Mouse (Mus musculus): ENCODE measurements around the gene Lrrc1. TPM values are rescaled to one million over a fixed set of nuclear protein-coding genes. Genes with fewer than 3 reads are reported as not detected.

Gene Lrrc1
- total and polyA plus RNA-seq, 2 experiments from 2014 or later, result 4.6 to 38.6 TPM

DNA sequence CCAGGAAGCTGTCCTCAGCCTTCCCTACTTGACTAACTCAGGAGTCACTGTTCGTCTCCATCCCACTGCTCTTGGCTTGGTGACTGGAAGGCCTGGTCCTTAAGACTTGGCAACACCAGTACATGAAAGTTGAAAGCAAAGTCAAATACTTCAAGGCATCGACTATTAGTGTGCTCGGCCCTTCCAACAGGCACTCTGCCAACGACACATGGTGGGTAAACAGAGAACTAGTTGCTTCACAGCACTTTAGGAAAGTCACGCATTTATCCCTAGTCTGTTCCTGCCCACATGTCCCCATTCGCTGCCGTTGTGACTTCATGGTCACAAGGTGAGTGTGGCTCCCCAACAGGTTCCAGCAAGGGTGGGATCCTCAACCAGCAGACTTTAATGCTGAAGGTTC, 57.2 kb downstream of the Lrrc1 start:
- H3K9ac ChIP-seq (replicated peaks; ENCODE audit: low read length, poor library complexity, severe bottlenecking), result no peak overlapping the region
- H3K4me3 ChIP-seq (ENCODE audit: low read depth, low read length), result no peak overlapping the region
- H3K27ac ChIP-seq (ENCODE audit: low read depth, low read length), result no peak overlapping the region
- H3K36me3 ChIP-seq (ENCODE audit: insufficient read depth, low read length), result no peaks in the 10 kb centered on the region
- H3K4me2 ChIP-seq (ENCODE audit: low read depth, low read length, poor library complexity, severe bottlenecking), result no peak overlapping the region
- ATAC-seq (ENCODE audit: low FRiP score), result no peak
- no peaks in the 10 kb centered on the region for H3K27me3 ChIP-seq (ENCODE audit: insufficient read depth, low read length)
- H3K4me1 ChIP-seq (ENCODE audit: insufficient read depth, low read length), result no peaks in the 10 kb centered on the region
- no peaks in the 10 kb centered on the region for H3K9me3 ChIP-seq (ENCODE audit: low read length)
- TF ChIP-seq CTCF (IDR thresholded peaks at IDR 0.05), result no peak
- 92% methylated on average over 7 of the region's 7 CpGs for WGBS
- no peak for DNase-seq (ENCODE audit: low spot score)

DNA sequence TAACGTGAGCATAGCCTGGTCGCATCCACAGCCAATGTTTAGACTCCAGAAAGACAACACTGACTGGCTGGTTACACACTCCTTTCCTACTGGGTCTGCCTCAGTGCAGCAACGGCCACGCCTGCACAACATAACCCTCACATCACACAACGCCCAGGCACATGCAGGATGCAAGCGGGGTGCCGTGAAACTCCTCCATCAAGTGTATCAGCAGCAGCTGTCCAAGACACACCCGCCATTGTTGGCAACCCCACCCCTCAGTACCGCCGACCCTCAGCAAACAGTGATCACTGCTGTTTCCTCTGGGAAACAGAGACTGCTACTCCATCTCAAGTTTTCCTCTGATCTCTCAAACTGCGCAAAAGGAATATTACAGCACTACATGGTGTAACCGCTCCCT, 58.8 kb downstream of the Lrrc1 start:
- TF ChIP-seq CTCF (IDR thresholded peaks at IDR 0.05), result no peak
- Histone ChIP-seq H3K4me1 (ENCODE audit: insufficient read depth, low read length) (no peaks in the 10 kb centered on the region), H3K9me3 (ENCODE audit: low read length) (no peaks in the 10 kb centered on the region), H3K4me2 (ENCODE audit: low read depth, low read length, poor library complexity, severe bottlenecking) (no peak overlapping the region), H3K27ac (ENCODE audit: low read depth, low read length) (no peak overlapping the region), H3K9ac (replicated peaks; ENCODE audit: low read length, poor library complexity, severe bottlenecking) (no peak overlapping the region), H3K4me3 (ENCODE audit: low read depth, low read length) (no peak overlapping the region), H3K27me3 (ENCODE audit: insufficient read depth, low read length) (no peaks in the 10 kb centered on the region), H3K36me3 (ENCODE audit: insufficient read depth, low read length) (no peaks in the 10 kb centered on the region)
- 83% methylated on average over 12 of the region's 12 CpGs for WGBS
- ATAC-seq (ENCODE audit: low FRiP score), result no peak
- DNase-seq (ENCODE audit: low spot score), result no peak

DNA sequence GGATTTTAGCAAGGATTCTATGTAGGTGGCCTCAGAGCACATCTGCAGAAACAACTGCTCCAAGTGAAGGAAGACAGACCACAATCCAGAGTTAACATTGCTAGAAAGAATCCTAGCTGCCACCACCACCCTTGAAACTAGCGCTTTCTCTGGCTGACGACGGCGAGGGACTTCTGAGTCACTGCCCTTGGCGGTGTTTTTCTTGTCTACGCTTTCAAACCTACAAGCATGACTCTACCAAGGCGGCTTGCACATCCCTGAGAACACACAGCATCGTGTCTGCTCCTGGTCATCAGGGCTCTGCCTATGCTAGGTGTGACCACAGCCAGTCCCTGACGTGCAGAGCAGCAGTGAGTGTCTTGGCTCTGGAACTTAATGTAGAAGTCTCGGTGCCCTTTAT, 59.9 kb downstream of the Lrrc1 start:
- TF ChIP-seq CTCF (IDR thresholded peaks at IDR 0.05), result no peak
- WGBS, result 96% methylated on average over 10 of the region's 10 CpGs
- H3K4me1 ChIP-seq (ENCODE audit: insufficient read depth, low read length), result no peaks in the 10 kb centered on the region; the same call in 1 of the 2 replicates
- no peaks in the 10 kb centered on the region for H3K36me3 ChIP-seq (ENCODE audit: insufficient read depth, low read length)
- no peak overlapping the region for H3K4me2 ChIP-seq (ENCODE audit: low read depth, low read length, poor library complexity, severe bottlenecking)
- ATAC-seq (ENCODE audit: low FRiP score) (no peak), DNase-seq (ENCODE audit: low spot score) (no peak)
- no peak overlapping the region for H3K4me3 ChIP-seq (ENCODE audit: low read depth, low read length)
- no peaks in the 10 kb centered on the region for H3K9me3 ChIP-seq (ENCODE audit: low read length)
- H3K27ac ChIP-seq (ENCODE audit: low read depth, low read length), result no peak overlapping the region
- no peaks in the 10 kb centered on the region for H3K27me3 ChIP-seq (ENCODE audit: insufficient read depth, low read length)
- no peak overlapping the region for H3K9ac ChIP-seq (replicated peaks; ENCODE audit: low read length, poor library complexity, severe bottlenecking)

DNA sequence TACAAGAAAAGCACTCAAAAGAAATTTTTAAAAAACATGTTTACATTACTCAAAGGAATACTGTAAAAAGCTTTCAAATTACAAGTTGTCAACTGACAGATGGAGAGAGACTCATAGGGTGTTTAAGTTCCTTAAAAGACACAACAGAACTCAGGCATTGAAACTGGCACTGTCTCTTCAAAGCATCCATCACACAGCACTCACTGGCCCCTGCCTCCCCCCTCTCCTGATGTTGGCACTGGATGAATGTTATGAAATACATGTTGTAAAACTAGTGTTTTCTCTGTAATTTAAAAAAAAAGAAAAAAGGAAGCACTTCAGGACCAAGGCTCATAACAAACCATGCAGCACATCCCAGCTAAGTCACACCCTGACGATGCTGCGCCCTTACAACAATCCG, 61.1 kb downstream of the Lrrc1 start:
- WGBS, result 92% methylated on average over 3 of the region's 3 CpGs
- Histone ChIP-seq H3K27ac (ENCODE audit: low read depth, low read length) (no peak overlapping the region), H3K4me2 (ENCODE audit: low read depth, low read length, poor library complexity, severe bottlenecking) (no peak overlapping the region), H3K36me3 (ENCODE audit: insufficient read depth, low read length) (no peaks in the 10 kb centered on the region), H3K4me3 (ENCODE audit: low read depth, low read length) (no peak overlapping the region), H3K4me1 (ENCODE audit: insufficient read depth, low read length) (no peaks in the 10 kb centered on the region; the same call in 1 of the 2 replicates), H3K9ac (replicated peaks; ENCODE audit: low read length, poor library complexity, severe bottlenecking) (no peak overlapping the region), H3K27me3 (ENCODE audit: insufficient read depth, low read length) (no peaks in the 10 kb centered on the region), H3K9me3 (ENCODE audit: low read length) (no peaks in the 10 kb centered on the region)
- ATAC-seq (ENCODE audit: low FRiP score) (no peak), DNase-seq (ENCODE audit: low spot score) (no peak)
- TF ChIP-seq CTCF (IDR thresholded peaks at IDR 0.05), result no peak

DNA sequence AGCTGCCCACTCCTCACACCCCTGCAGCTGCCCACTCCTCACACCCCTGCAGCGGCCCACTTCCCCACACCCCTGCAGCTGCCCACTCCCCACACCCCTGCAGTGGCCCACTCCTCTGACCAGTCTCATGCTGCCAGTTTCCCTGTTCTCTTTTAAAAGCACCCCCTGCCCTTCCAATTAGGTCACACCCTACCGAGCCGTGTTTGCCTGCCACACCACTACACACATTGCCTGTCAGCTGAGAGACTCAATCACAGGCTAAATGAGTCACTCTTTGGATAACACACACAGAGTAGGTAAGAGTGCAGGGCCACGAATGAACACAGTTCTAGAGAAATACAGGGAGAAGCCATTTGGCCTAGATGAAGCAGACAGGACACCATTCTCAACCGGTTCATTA, 62.4 kb downstream of the Lrrc1 start:
- no peak overlapping the region for H3K4me3 ChIP-seq (ENCODE audit: low read depth, low read length)
- no peaks in the 10 kb centered on the region for H3K27me3 ChIP-seq (ENCODE audit: insufficient read depth, low read length)
- no peak overlapping the region for H3K4me2 ChIP-seq (ENCODE audit: low read depth, low read length, poor library complexity, severe bottlenecking)
- H3K9me3 ChIP-seq (ENCODE audit: low read length), result no peaks in the 10 kb centered on the region
- WGBS, result 67% methylated on average over 4 of the region's 5 CpGs
- DNase-seq (ENCODE audit: low spot score), result no peak
- ATAC-seq (ENCODE audit: low FRiP score), result no peak
- no peak overlapping the region for H3K9ac ChIP-seq (replicated peaks; ENCODE audit: low read length, poor library complexity, severe bottlenecking)
- H3K27ac ChIP-seq (ENCODE audit: low read depth, low read length), result no peak overlapping the region
- no peak for TF ChIP-seq CTCF (IDR thresholded peaks at IDR 0.05)
- H3K36me3 ChIP-seq (ENCODE audit: insufficient read depth, low read length), result no peaks in the 10 kb centered on the region
- no peaks in the 10 kb centered on the region; the same call in 1 of the 2 replicates for H3K4me1 ChIP-seq (ENCODE audit: insufficient read depth, low read length)

DNA sequence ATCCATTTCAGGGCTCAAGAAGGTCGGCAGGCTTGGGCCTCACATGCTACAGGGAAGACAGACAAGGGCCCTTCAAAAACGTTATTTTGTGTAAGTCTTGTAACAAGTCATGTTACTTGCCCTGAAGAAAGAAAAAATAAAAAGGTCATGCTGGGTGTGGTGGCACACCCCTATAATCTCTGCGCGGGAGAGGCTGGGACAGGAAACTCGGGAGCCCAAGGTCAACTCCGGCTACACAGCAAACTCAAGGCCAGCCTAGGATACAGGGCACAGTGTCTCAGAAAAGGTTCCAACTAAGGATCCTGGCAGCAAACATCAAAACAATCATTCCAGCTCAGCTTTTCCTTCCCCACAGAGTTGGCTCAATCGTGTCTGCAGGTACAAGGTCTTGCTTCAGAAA, 63.3 kb downstream of the Lrrc1 start:
- 67% methylated on average over 7 of the region's 7 CpGs for WGBS
- no peak overlapping the region; the same call in 1 of the 2 replicates for H3K27ac ChIP-seq (ENCODE audit: low read depth, low read length)
- no peak overlapping the region for H3K4me2 ChIP-seq (ENCODE audit: low read depth, low read length, poor library complexity, severe bottlenecking)
- TF ChIP-seq CTCF (IDR thresholded peaks at IDR 0.05), result no peak
- no peaks in the 10 kb centered on the region; the same call in 1 of the 2 replicates for H3K4me1 ChIP-seq (ENCODE audit: insufficient read depth, low read length)
- H3K4me3 ChIP-seq (ENCODE audit: low read depth, low read length), result no peak overlapping the region
- H3K36me3 ChIP-seq (ENCODE audit: insufficient read depth, low read length), result no peaks in the 10 kb centered on the region
- no peaks in the 10 kb centered on the region for H3K9me3 ChIP-seq (ENCODE audit: low read length)
- no peak overlapping the region for H3K9ac ChIP-seq (replicated peaks; ENCODE audit: low read length, poor library complexity, severe bottlenecking)
- H3K27me3 ChIP-seq (ENCODE audit: insufficient read depth, low read length), result no peaks in the 10 kb centered on the region
- ATAC-seq (ENCODE audit: low FRiP score) (no peak), DNase-seq (ENCODE audit: low spot score) (no peak)

Data from midbrain, postnatal 0 days (tissue).